Mouse (Mus musculus) embryonic facial prominence, embryonic 10.5 days (tissue): ENCODE data around the gene Poln. TPM values are rescaled to one million over a fixed set of nuclear protein-coding genes. Genes with fewer than 3 reads are reported as not detected.

Experiments
- DNase-seq: peaks from one replicate; pipeline ENCODE4 v3.0.0-alpha.2; 2017; ENCODE audit warnings: low spot score
- H3K27ac ChIP-seq: fragments of 300-500 bp; sonication (generic); replicated peaks from 2 replicates; pipeline ENCODE4 v1.5.1; 2016; ENCODE audit warnings: mild to moderate bottlenecking
- H3K27me3 ChIP-seq: fragments of 300-500 bp; sonication (generic); replicated peaks from 2 replicates; pipeline ENCODE4 v1.6.1; 2016; ENCODE audit warnings: low read depth, mild to moderate bottlenecking; ENCODE audit not compliant: poor library complexity, severe bottlenecking
- H3K36me3 ChIP-seq: fragments of 300-500 bp; sonication (generic); replicated peaks from 2 replicates; pipeline ENCODE4 v1.6.1; 2016; ENCODE audit warnings: mild to moderate bottlenecking, moderate library complexity
- H3K4me1 ChIP-seq: fragments of 300-500 bp; sonication (generic); 2 replicates; pipeline ENCODE4 v1.6.1; 2016
- H3K4me3 ChIP-seq: fragments of 300-500 bp; sonication (generic); 2 replicates; pipeline ENCODE4 v1.5.1; 2016; ENCODE audit warnings: mild to moderate bottlenecking, moderate library complexity
- H3K9me3 ChIP-seq: fragments of 300-500 bp; sonication (generic); 2 replicates; pipeline ENCODE4 v1.6.1; 2016; ENCODE audit warnings: mild to moderate bottlenecking
- WGBS: fragments of 180-500 bp; shearing (Covaris S2); methylation state at CpG from one replicate; pipeline ENCODE4 v1.1.7; 2016; 5-methylcytosine and 5-hydroxymethylcytosine counted together
- polyA plus RNA-seq: library from polyadenylated mRNA; unstranded; fragments of >200 nt; fragmentation: Nextera tagmentation; extraction: Ambion mirVana; gene quantifications from 2 replicates; pipeline ENCODE4 v1.2.1, GENCODE M21; 2016

The Poln gene
- polyA plus RNA-seq: 0.67 and 0.69 TPM in 2 replicates

- peaks cover 28% of the 10 kb centered on the region for H3K4me1 ChIP-seq
- H3K4me3 ChIP-seq: peak within 1 kb of the TSS; percentile 82
- H3K9me3 ChIP-seq: no peaks in the 10 kb centered on the region
- under 1% methylated on average over 57 of the region's 57 CpGs for WGBS
- H3K27me3 ChIP-seq: no peaks in the 10 kb centered on the region
- H3K36me3 ChIP-seq: peaks cover 31% of the 10 kb centered on the region
- peak; percentile 99 for DNase-seq
- H3K27ac ChIP-seq: peak within 1 kb of the TSS; percentile 91
Measured at GRCm38 (mm10) chr5:34168950-34169891, at the start of gene Poln, which contains the start of gene Haus3. Gene Poln, minus strand, starts transcription at chr5:34169448. Gene Haus3, minus strand, starts transcription at chr5:34169527.

- Histone ChIP-seq H3K4me1 (peaks cover 12% of the 10 kb centered on the region; the same call in 1 of the 2 replicates), H3K27ac (no peak overlapping the region), H3K4me3 (no peak overlapping the region), H3K9me3 (no peaks in the 10 kb centered on the region), H3K36me3 (no peaks in the 10 kb centered on the region), H3K27me3 (no peaks in the 10 kb centered on the region)
- 66% methylated on average over 5 of the region's 5 CpGs for WGBS
- DNase-seq: no peak
Measured at GRCm38 (mm10) chr5:34218672-34219071, 49.4 kb upstream of the Poln start.

GRCm38 (mm10) chr5:34217756-34218155 is 48.5 kb upstream of the Poln start:
- Histone ChIP-seq H3K9me3 (no peaks in the 10 kb centered on the region), H3K4me3 (no peak overlapping the region), H3K36me3 (no peaks in the 10 kb centered on the region), H3K4me1 (peaks cover 12% of the 10 kb centered on the region; the same call in 1 of the 2 replicates), H3K27ac (no peak overlapping the region), H3K27me3 (no peaks in the 10 kb centered on the region)
- peak; percentile 21 for DNase-seq
- WGBS: 68% methylated on average over 9 of the region's 9 CpGs

DNA sequence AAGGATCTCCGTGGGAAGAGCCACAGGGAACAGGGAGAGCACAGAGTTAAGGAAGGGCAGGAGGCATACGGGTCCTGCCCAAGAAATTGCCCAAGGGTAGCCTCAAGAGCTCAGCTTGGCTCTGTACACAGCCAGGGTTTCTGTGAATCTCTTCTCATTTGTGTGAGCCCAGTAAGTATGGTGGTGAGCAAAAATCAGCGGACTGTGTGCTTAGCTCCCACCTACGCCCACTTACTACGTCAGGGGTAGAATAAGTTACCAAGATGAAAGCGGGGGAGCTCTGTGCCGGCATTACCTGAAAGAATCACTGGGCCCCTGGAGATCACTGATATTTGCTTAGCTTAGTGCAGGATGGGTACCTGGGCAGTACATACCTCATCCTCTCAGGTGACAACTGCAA is 46.8 kb upstream of the Poln start:
- H3K4me3 ChIP-seq: no peak overlapping the region
- WGBS: 81% methylated on average over 7 of the region's 7 CpGs
- H3K4me1 ChIP-seq: peaks cover 12% of the 10 kb centered on the region; the same call in 1 of the 2 replicates
- no peak for DNase-seq
- no peaks in the 10 kb centered on the region for H3K9me3 ChIP-seq
- H3K36me3 ChIP-seq: no peaks in the 10 kb centered on the region
- no peaks in the 10 kb centered on the region for H3K27me3 ChIP-seq
- no peak overlapping the region for H3K27ac ChIP-seq

GRCm38 (mm10) chr5:34213659-34214058 is 44.4 kb upstream of the Poln start:
- DNase-seq: no peak
- H3K27me3 ChIP-seq: no peaks in the 10 kb centered on the region
- H3K9me3 ChIP-seq: no peaks in the 10 kb centered on the region
- no peak overlapping the region for H3K4me3 ChIP-seq
- H3K36me3 ChIP-seq: no peaks in the 10 kb centered on the region
- H3K27ac ChIP-seq: no peak overlapping the region
- peaks cover 9% of the 10 kb centered on the region; the same call in 1 of the 2 replicates for H3K4me1 ChIP-seq
- WGBS: 83% methylated on average over 8 of the region's 8 CpGs

DNA sequence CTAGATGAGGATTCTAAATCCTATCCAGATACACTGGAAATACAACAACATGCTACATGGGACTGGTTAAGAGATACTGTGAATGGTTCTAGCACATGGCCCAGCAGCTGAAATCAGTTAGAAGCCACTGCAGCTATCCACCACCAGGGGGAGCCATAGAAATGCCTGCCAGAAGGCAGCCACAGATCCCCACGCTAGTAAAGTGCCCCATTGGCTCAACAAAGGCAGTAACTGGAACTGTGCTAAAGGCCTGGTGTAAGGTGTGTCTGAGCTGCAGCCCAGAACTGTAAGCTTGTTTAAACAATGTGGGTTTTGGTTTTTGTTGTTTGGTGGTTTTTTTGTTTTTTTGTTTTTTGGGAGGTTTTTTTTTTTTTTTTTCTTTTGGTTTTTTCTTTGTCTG is 41.0 kb upstream of the Poln start:
- 4% methylated on average over 1 of the region's 1 CpGs for WGBS
- H3K9me3 ChIP-seq: no peaks in the 10 kb centered on the region
- no peak overlapping the region for H3K27ac ChIP-seq
- H3K4me1 ChIP-seq: peaks cover 10% of the 10 kb centered on the region
- peak; percentile 87 for DNase-seq
- H3K4me3 ChIP-seq: no peak overlapping the region
- no peaks in the 10 kb centered on the region for H3K27me3 ChIP-seq
- H3K36me3 ChIP-seq: no peaks in the 10 kb centered on the region

GRCm38 (mm10) chr5:34207503-34207902 is 38.3 kb upstream of the Poln start:
- Histone ChIP-seq H3K4me3 (no peak overlapping the region), H3K4me1 (peaks cover 10% of the 10 kb centered on the region), H3K9me3 (no peaks in the 10 kb centered on the region), H3K27ac (no peak overlapping the region), H3K36me3 (no peaks in the 10 kb centered on the region), H3K27me3 (no peaks in the 10 kb centered on the region)
- DNase-seq: no peak
- WGBS: 50% methylated on average over 3 of the region's 3 CpGs

DNA sequence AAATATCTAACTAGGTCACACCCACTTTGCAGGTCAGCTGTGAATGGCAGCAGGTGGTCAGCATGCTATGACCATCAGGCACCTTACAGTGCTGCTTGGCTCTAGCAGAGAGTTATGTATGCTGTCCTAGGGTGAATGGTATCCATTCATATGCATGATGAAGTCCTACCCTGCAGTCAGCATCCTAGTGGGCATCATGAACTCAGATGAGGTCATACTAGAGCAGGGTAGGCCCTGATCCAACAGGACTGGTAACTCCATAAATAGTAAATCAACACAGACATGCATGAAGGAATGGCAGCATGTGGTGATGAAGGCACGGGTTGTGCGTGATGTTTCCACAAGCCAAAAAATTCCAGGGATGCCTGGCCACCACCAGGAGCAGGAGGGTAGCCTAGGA is 36.5 kb upstream of the Poln start:
- Histone ChIP-seq H3K27ac (no peak overlapping the region), H3K4me1 (peaks cover 10% of the 10 kb centered on the region), H3K4me3 (no peak overlapping the region), H3K27me3 (no peaks in the 10 kb centered on the region), H3K36me3 (no peaks in the 10 kb centered on the region), H3K9me3 (no peaks in the 10 kb centered on the region)
- 83% methylated on average over 2 of the region's 2 CpGs for WGBS
- no peak for DNase-seq

GRCm38 (mm10) chr5:34204911-34205310 is 35.7 kb upstream of the Poln start:
- Histone ChIP-seq H3K36me3 (no peaks in the 10 kb centered on the region), H3K27me3 (no peaks in the 10 kb centered on the region), H3K9me3 (no peaks in the 10 kb centered on the region), H3K4me3 (no peak overlapping the region), H3K27ac (no peak overlapping the region), H3K4me1 (peaks cover 10% of the 10 kb centered on the region)
- 77% methylated on average over 2 of the region's 2 CpGs for WGBS
- DNase-seq: no peak

GRCm38 (mm10) chr5:34202006-34202405 is 32.8 kb upstream of the Poln start:
- Histone ChIP-seq H3K36me3 (no peaks in the 10 kb centered on the region), H3K4me1 (0 out of 2 replicates have a peak, but pooled peaks cover under 1% of the 10 kb centered on the region), H3K27me3 (no peaks in the 10 kb centered on the region), H3K27ac (no peak overlapping the region), H3K9me3 (no peaks in the 10 kb centered on the region), H3K4me3 (no peak overlapping the region)
- no peak for DNase-seq
- 91% methylated on average over 4 of the region's 4 CpGs for WGBS

DNA sequence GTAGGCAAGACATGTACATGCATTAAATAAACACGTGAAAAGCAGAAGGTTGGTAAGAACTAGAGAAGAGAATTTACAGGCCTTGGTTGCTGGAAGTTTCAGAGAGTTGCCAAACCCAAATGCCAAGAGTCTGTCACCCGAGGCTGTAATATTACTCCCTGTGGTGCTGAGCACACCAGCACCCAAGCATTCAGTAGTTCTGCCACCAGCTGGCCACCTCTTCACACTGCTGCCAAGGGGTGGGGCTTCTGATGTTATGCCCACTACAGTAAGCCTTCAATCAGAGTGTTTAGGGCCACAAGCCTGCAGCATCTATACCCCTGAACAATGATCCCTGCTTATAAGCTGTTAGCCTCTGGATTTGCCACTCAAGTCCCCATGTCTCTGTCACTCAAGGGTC is 32.1 kb upstream of the Poln start:
- 69% methylated on average over 2 of the region's 2 CpGs for WGBS
- Histone ChIP-seq H3K27ac (no peak overlapping the region), H3K4me3 (no peak overlapping the region), H3K4me1 (no peaks in the 10 kb centered on the region), H3K9me3 (no peaks in the 10 kb centered on the region), H3K27me3 (no peaks in the 10 kb centered on the region), H3K36me3 (no peaks in the 10 kb centered on the region)
- DNase-seq: no peak

DNA sequence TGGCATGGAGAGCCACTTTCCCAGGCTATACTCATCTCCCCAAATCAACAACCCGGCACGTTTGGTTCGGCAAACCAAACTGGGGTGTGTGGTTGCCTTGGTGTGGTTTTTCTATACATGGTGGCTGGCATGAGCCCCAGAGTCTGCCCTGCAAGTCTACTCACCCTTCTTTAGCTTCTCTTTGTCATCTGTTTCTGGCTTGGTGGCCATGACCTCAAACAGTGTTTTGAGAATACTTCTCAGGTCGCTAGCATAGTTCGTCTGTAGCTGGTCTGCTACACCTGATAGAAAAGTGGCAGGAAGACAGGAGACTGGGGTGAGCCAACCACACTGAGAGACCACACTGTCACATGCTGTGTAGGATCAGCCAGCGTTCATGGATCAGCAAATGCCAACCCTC is 29.4 kb upstream of the Poln start:
- no peak overlapping the region for H3K4me3 ChIP-seq
- H3K9me3 ChIP-seq: no peaks in the 10 kb centered on the region
- H3K36me3 ChIP-seq: no peaks in the 10 kb centered on the region
- 88% methylated on average over 6 of the region's 6 CpGs for WGBS
- DNase-seq: no peak
- H3K27ac ChIP-seq: no peak overlapping the region
- no peaks in the 10 kb centered on the region for H3K4me1 ChIP-seq
- H3K27me3 ChIP-seq: no peaks in the 10 kb centered on the region

- Histone ChIP-seq H3K36me3 (no peaks in the 10 kb centered on the region), H3K27ac (no peak overlapping the region), H3K27me3 (no peaks in the 10 kb centered on the region), H3K4me1 (no peaks in the 10 kb centered on the region), H3K4me3 (no peak overlapping the region), H3K9me3 (no peaks in the 10 kb centered on the region)
- WGBS: 81% methylated on average over 4 of the region's 4 CpGs
- no peak for DNase-seq
Measured at GRCm38 (mm10) chr5:34197243-34197642, 28.0 kb upstream of the Poln start.
